Mouse (Mus musculus): ENCODE data around the gene Eif2d. TPM values are rescaled to one million over a fixed set of nuclear protein-coding genes. Genes with fewer than 3 reads are reported as not detected.

The Eif2d gene
- polyA plus RNA-seq, 1 experiment from 2014 or later, result 36.3 TPM

DNA sequence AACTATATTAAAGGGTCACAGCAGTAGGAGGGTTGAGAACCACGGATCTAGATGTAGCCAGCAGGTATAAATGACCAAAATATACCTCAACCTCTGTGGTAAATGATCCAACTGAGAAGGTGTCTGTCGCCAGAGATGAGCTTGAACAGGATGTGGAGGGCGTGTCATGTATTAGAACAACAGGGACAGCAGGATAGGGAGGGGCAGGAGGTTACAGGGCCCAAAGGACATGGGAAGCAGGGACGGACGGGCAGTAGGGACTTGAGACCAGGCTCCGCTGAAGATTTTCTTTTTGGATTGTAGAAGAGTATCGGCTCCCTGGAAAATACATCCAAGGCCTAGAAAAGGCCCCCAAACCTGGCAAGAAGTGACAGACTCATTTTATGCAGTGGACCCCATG, 20.0 kb downstream of the Eif2d start:
- 72% methylated on average over 7 of the region's 7 CpGs for WGBS
- no peak overlapping the region for H3K4me2 ChIP-seq (replicated peaks; ENCODE audit: low read depth, low read length)
- peaks cover 47% of the 10 kb centered on the region for H3K36me3 ChIP-seq (ENCODE audit: insufficient read depth, low read length)
- no peaks in the 10 kb centered on the region for H3K9me3 ChIP-seq (ENCODE audit: low read length)
- H3K27ac ChIP-seq (ENCODE audit: low read length), result no peak overlapping the region; the same call in 1 of the 2 replicates
- peak; percentile 31 for DNase-seq (ENCODE audit: low spot score)
- TF ChIP-seq CTCF (IDR thresholded peaks at IDR 0.05), result no peak
- no peak; the same call in 1 of the 2 replicates for TF ChIP-seq EP300 (IDR thresholded peaks at IDR 0.05)
- H3K4me3 ChIP-seq (ENCODE audit: low read depth, low read length), result no peak overlapping the region
- H3K4me1 ChIP-seq (ENCODE audit: insufficient read depth, low read depth, low read length), result no peaks in the 10 kb centered on the region
- no peaks in the 10 kb centered on the region for H3K27me3 ChIP-seq (replicated peaks; ENCODE audit: insufficient read depth, low read length)
- no peak overlapping the region for H3K9ac ChIP-seq (replicated peaks; ENCODE audit: low read depth)
- peak; percentile 76 for ATAC-seq

GRCm38 (mm10) chr1:131173809-131174208, 20.8 kb downstream of the Eif2d start:
- Histone ChIP-seq H3K4me1 (ENCODE audit: insufficient read depth, low read depth, low read length) (no peaks in the 10 kb centered on the region), H3K9me3 (ENCODE audit: low read length) (no peaks in the 10 kb centered on the region), H3K36me3 (ENCODE audit: insufficient read depth, low read length) (peaks cover 40% of the 10 kb centered on the region), H3K27me3 (replicated peaks; ENCODE audit: insufficient read depth, low read length) (no peaks in the 10 kb centered on the region), H3K27ac (ENCODE audit: low read length) (no peak overlapping the region), H3K9ac (replicated peaks; ENCODE audit: low read depth) (no peak overlapping the region), H3K4me3 (ENCODE audit: low read depth, low read length) (no peak overlapping the region), H3K4me2 (replicated peaks; ENCODE audit: low read depth, low read length) (no peak overlapping the region)
- no peak for DNase-seq (ENCODE audit: low spot score)
- TF ChIP-seq CTCF (IDR thresholded peaks at IDR 0.05), result no peak
- TF ChIP-seq EP300 (IDR thresholded peaks at IDR 0.05), result no peak
- ATAC-seq, result no peak
- WGBS, result 53% methylated on average over 6 of the region's 6 CpGs

DNA sequence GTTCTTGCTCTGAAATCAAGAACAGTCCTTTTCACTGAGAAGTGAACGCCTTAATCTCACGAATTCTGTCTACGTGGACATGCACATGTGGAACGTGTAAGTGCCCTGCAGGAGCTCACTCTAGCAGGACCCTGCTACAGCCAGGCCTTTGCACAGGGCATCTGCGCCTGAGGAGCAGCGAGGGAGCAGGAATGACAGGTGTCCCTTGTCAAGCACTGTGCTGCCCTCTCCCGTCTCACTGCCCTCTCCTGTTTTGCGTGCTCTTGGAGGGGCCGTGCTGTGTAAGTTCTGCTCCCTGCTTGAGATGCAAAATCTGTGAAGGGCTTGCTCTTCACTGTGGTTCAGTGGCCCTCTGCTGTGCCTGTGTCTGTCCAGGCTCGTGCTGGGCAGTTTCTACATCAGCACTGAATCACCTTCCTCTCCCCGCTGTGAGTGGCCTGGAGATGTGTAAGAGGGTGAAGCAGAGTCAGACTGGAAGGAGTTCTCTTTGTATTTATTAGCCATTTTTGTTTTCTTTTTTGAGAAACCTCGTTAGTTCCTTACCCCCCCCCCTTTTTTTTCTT, 21.4 kb downstream of the Eif2d start:
- TF ChIP-seq EP300 (IDR thresholded peaks at IDR 0.05) (no peak), CTCF (IDR thresholded peaks at IDR 0.05) (no peak)
- peaks cover 39% of the 10 kb centered on the region for H3K36me3 ChIP-seq (ENCODE audit: insufficient read depth, low read length)
- no peak overlapping the region for H3K4me2 ChIP-seq (replicated peaks; ENCODE audit: low read depth, low read length)
- ATAC-seq (no peak), DNase-seq (ENCODE audit: low spot score) (no peak)
- H3K4me3 ChIP-seq (ENCODE audit: low read depth, low read length), result no peak overlapping the region
- no peaks in the 10 kb centered on the region for H3K27me3 ChIP-seq (replicated peaks; ENCODE audit: insufficient read depth, low read length)
- H3K9me3 ChIP-seq (ENCODE audit: low read length), result no peaks in the 10 kb centered on the region
- H3K4me1 ChIP-seq (ENCODE audit: insufficient read depth, low read depth, low read length), result no peaks in the 10 kb centered on the region
- H3K27ac ChIP-seq (ENCODE audit: low read length), result no peak overlapping the region
- WGBS, result 78% methylated on average over 12 of the region's 12 CpGs
- no peak overlapping the region for H3K9ac ChIP-seq (replicated peaks; ENCODE audit: low read depth)

DNA sequence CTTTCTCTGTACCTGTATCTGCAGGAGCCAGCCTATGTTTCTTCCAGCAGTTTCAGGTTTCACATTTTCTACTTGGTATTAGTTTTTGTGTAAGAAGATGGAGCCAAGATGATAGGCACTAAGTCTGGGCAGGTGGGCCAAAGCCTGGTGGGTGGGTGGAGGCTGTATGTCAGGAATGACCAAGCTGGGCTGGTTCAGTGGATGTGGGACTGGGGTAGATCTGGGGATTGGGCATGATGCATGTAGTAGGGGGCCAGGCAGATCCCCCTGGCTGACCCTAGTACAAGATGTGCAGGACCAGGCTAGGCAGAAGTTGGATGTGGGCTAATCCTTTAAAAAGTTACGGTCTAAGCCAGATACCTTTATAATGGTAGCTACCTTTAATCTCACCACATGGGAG, 22.2 kb downstream of the Eif2d start:
- DNase-seq (ENCODE audit: low spot score) (no peak), ATAC-seq (no peak)
- Histone ChIP-seq H3K36me3 (ENCODE audit: insufficient read depth, low read length) (peaks cover 31% of the 10 kb centered on the region), H3K9me3 (ENCODE audit: low read length) (no peaks in the 10 kb centered on the region), H3K4me1 (ENCODE audit: insufficient read depth, low read depth, low read length) (no peaks in the 10 kb centered on the region), H3K4me2 (replicated peaks; ENCODE audit: low read depth, low read length) (no peak overlapping the region), H3K9ac (replicated peaks; ENCODE audit: low read depth) (no peak overlapping the region), H3K27me3 (replicated peaks; ENCODE audit: insufficient read depth, low read length) (no peaks in the 10 kb centered on the region), H3K27ac (ENCODE audit: low read length) (no peak overlapping the region), H3K4me3 (ENCODE audit: low read depth, low read length) (no peak overlapping the region)
- WGBS, result 95% methylated on average over 1 of the region's 1 CpGs
- TF ChIP-seq CTCF (IDR thresholded peaks at IDR 0.05) (no peak), EP300 (IDR thresholded peaks at IDR 0.05) (no peak)

- no peak overlapping the region for H3K4me3 ChIP-seq (ENCODE audit: low read depth, low read length)
- H3K4me2 ChIP-seq (replicated peaks; ENCODE audit: low read depth, low read length), result no peak overlapping the region
- DNase-seq (ENCODE audit: low spot score) (no peak), ATAC-seq (no peak)
- H3K36me3 ChIP-seq (ENCODE audit: insufficient read depth, low read length), result peaks cover 29% of the 10 kb centered on the region
- H3K4me1 ChIP-seq (ENCODE audit: insufficient read depth, low read depth, low read length), result no peaks in the 10 kb centered on the region
- H3K27ac ChIP-seq (ENCODE audit: low read length), result no peak overlapping the region
- H3K9me3 ChIP-seq (ENCODE audit: low read length), result no peaks in the 10 kb centered on the region
- WGBS, result 91% methylated on average over 8 of the region's 8 CpGs
- no peaks in the 10 kb centered on the region for H3K27me3 ChIP-seq (replicated peaks; ENCODE audit: insufficient read depth, low read length)
- no peak overlapping the region for H3K9ac ChIP-seq (replicated peaks; ENCODE audit: low read depth)
- TF ChIP-seq CTCF (IDR thresholded peaks at IDR 0.05), result no peak
- no peak for TF ChIP-seq EP300 (IDR thresholded peaks at IDR 0.05)
These were observed 22.8 kb downstream of the Eif2d start for GRCm38 (mm10) chr1:131175819-131176218.

DNA sequence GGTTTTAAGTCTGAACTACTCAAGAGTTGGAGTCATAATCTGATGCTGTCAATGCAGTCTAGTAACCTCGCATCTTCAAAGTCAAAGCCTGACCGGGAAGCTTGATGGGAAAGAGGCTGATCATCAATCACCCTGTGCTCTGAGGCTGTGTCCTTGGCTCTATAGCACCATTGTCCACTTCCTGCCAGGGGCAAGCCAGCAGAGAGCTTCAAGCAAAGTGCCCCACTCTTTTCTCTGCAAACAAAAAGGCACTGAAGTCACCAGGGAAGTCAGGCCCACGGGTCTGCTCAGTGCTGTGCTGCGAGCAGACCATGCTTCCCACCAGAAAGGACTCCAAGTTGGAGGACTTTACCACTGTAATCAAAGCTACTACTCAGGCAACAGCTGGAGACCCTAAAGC, 24.3 kb downstream of the Eif2d start:
- DNase-seq (ENCODE audit: low spot score), result no peak
- Histone ChIP-seq H3K4me2 (replicated peaks; ENCODE audit: low read depth, low read length) (no peak overlapping the region), H3K36me3 (ENCODE audit: insufficient read depth, low read length) (peaks cover 20% of the 10 kb centered on the region), H3K4me3 (ENCODE audit: low read depth, low read length) (no peak overlapping the region), H3K27me3 (replicated peaks; ENCODE audit: insufficient read depth, low read length) (no peaks in the 10 kb centered on the region), H3K4me1 (ENCODE audit: insufficient read depth, low read depth, low read length) (no peaks in the 10 kb centered on the region), H3K9me3 (ENCODE audit: low read length) (no peaks in the 10 kb centered on the region), H3K9ac (replicated peaks; ENCODE audit: low read depth) (no peak overlapping the region), H3K27ac (ENCODE audit: low read length) (no peak overlapping the region)
- no peak for TF ChIP-seq EP300 (IDR thresholded peaks at IDR 0.05)
- no peak for TF ChIP-seq CTCF (IDR thresholded peaks at IDR 0.05)
- WGBS, result 61% methylated on average over 4 of the region's 4 CpGs
- ATAC-seq, result no peak

DNA sequence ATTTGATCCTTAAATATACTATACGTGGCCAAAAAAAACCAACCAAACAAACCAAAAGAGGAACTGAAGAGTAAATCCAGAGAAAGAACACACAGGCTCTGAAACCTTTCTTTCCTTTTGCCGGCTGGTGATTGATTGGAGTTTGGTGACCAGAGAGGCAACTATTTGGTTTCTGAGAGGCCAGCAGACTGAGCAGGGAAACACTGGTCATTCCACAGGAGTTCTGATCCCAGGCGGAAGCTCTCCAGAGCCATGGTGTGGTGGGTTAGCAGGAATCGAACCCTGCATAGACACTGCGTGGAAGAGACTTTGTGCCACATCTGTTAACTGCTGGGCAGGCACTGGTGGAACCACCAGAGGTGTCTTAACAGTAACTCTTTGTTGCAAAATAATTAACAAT, 25.1 kb downstream of the Eif2d start:
- no peak overlapping the region for H3K4me2 ChIP-seq (replicated peaks; ENCODE audit: low read depth, low read length)
- H3K9me3 ChIP-seq (ENCODE audit: low read length), result no peaks in the 10 kb centered on the region
- DNase-seq (ENCODE audit: low spot score) (no peak), ATAC-seq (no peak)
- no peak overlapping the region for H3K9ac ChIP-seq (replicated peaks; ENCODE audit: low read depth)
- H3K27me3 ChIP-seq (replicated peaks; ENCODE audit: insufficient read depth, low read length), result no peaks in the 10 kb centered on the region
- TF ChIP-seq EP300 (IDR thresholded peaks at IDR 0.05) (no peak), CTCF (IDR thresholded peaks at IDR 0.05) (no peak)
- 83% methylated on average over 5 of the region's 5 CpGs for WGBS
- H3K4me1 ChIP-seq (ENCODE audit: insufficient read depth, low read depth, low read length), result no peaks in the 10 kb centered on the region
- no peak overlapping the region for H3K27ac ChIP-seq (ENCODE audit: low read length)
- no peak overlapping the region for H3K4me3 ChIP-seq (ENCODE audit: low read depth, low read length)
- peaks cover 20% of the 10 kb centered on the region for H3K36me3 ChIP-seq (ENCODE audit: insufficient read depth, low read length)
